ENCODE assay signal across 25 mouse cellular contexts in genomic region chr7:65105566-65105965, GRCm38 (mm10). TPM values are rescaled to one million over a fixed set of nuclear protein-coding genes. Genes with fewer than 3 reads are reported as not detected.
DNase-seq lines count a peak whose midpoint lies in the region; ATAC-seq lines count a peak whose summit lies in the region.
"Had no signal": no experiment of that assay in that cellular context is flagged by ENCODE, and none has a peak within 500 bp of the region (broad histone marks: within the 10 kb centered on the region; RNA-seq: fewer than 3 reads in every experiment).

No protein-coding gene starts in this region.

- H3K9ac ChIP-seq in hindbrain, embryonic 16.5 days (ENCODE audit: low read depth, low read length): no peak overlapping the region
- H3K9ac ChIP-seq: heart, embryonic 12.5 days; limb, embryonic 13.5 days; liver, embryonic 12.5 days had no signal

- 91% methylated on average over 3 of the region's 3 CpGs for WGBS in hindbrain, embryonic 16.5 days
- 91% methylated on average over 3 of the region's 3 CpGs for WGBS in hindbrain, embryonic 10.5 days

- H3K27ac ChIP-seq in hindbrain, embryonic 16.5 days (ENCODE audit: low read depth, low read length): no peak overlapping the region
- no peak overlapping the region for H3K27ac ChIP-seq in hindbrain, embryonic 10.5 days
- H3K27ac ChIP-seq: forebrain, embryonic 10.5 days; liver, embryonic 12.5 days had no signal

- H3K4me3 ChIP-seq in hindbrain, embryonic 16.5 days (ENCODE audit: low read length): no peak overlapping the region
- H3K4me3 ChIP-seq in hindbrain, embryonic 10.5 days: no peak overlapping the region
- H3K4me3 ChIP-seq: forebrain, embryonic 10.5 days; heart, embryonic 12.5 days; limb, embryonic 13.5 days; liver, embryonic 12.5 days had no signal

- no peaks in the 10 kb centered on the region for H3K9me3 ChIP-seq in hindbrain, embryonic 16.5 days (ENCODE audit: control insufficient read depth, low read length)
- no peaks in the 10 kb centered on the region for H3K9me3 ChIP-seq in hindbrain, embryonic 10.5 days
- H3K9me3 ChIP-seq: heart, embryonic 12.5 days; limb, embryonic 13.5 days; liver, embryonic 12.5 days had no signal

- H3K4me1 ChIP-seq in hindbrain, embryonic 16.5 days (ENCODE audit: control insufficient read depth, insufficient read depth, low read depth, low read length): peaks cover 4% of the 10 kb centered on the region; the same call in 1 of the 2 replicates
- H3K4me1 ChIP-seq in hindbrain, embryonic 10.5 days (replicated peaks): no peaks in the 10 kb centered on the region
- H3K4me1 ChIP-seq: forebrain, embryonic 10.5 days; liver, embryonic 12.5 days had no signal

- no peak for DNase-seq in hindbrain, embryonic 10.5 days (ENCODE audit: low spot score)
- DNase-seq in brain, adult 2 months (ENCODE audit: low read depth, low spot score): peak; percentile 31
- DNase-seq in cerebellum, adult 11-12 months: peak; percentile 19
- peak; percentile 53 to 55 for DNase-seq in cerebellum, postnatal 10 days
- DNase-seq in gastrocnemius, postnatal 14 days: no peak
- no peak for DNase-seq in adrenal gland, adult 18-20 months (ENCODE audit: low spot score in 2 of 2)
- DNase-seq: adrenal gland, adult 2 months; B cell, adult 2 months; gastrocnemius, postnatal 25 days; heart, adult 18-20 months; heart, postnatal 10 days; kidney, adult 2 months; kidney, postnatal 10 days; lung, adult 2 months; thymus, postnatal 14 days had no signal

- no peaks in the 10 kb centered on the region for H3K27me3 ChIP-seq in hindbrain, embryonic 16.5 days (replicated peaks; ENCODE audit: control insufficient read depth, insufficient read depth, low read length)
- H3K27me3 ChIP-seq in hindbrain, embryonic 10.5 days (ENCODE audit: insufficient read depth, poor library complexity, severe bottlenecking): no peaks in the 10 kb centered on the region
- H3K27me3 ChIP-seq: heart, embryonic 12.5 days; limb, embryonic 13.5 days; liver, embryonic 12.5 days; Patski had no signal

- intact Hi-C loops in gastrocnemius, postnatal 14 days (cut with DNase I; ENCODE audit: low total_unique reads): no loop called here

- H3K36me3 ChIP-seq in hindbrain, embryonic 16.5 days (ENCODE audit: control insufficient read depth, insufficient read depth, low read length): no peaks in the 10 kb centered on the region
- H3K36me3 ChIP-seq in hindbrain, embryonic 10.5 days: no peaks in the 10 kb centered on the region
- H3K36me3 ChIP-seq: forebrain, embryonic 10.5 days; G1E; heart, embryonic 12.5 days; limb, embryonic 13.5 days; liver, embryonic 12.5 days had no signal

- ATAC-seq in hindbrain, embryonic 16.5 days: 0 out of 2 replicates have a peak, but pooled peaks have one; percentile 43
- ATAC-seq: inflammation-experienced regulatory T-cells, adult 6 months; liver, embryonic 12.5 days; midbrain, embryonic 16.5 days; Patski had no signal

- H3K4me2 ChIP-seq in hindbrain, embryonic 16.5 days (ENCODE audit: low read length): no peak overlapping the region
- H3K4me2 ChIP-seq: heart, embryonic 12.5 days; limb, embryonic 13.5 days; liver, embryonic 12.5 days had no signal

RNA-seq across cellular contexts. Expression of gene Fam189a1, which starts 50.8 kb away (rescaled TPM):
- polyA plus RNA-seq in hindbrain, embryonic 16.5 days (2015; fragmentation: Nextera tagmentation; extraction: Ambion mirVana): 7.9 and 9.4 TPM in 2 replicates
- 1.3 and 2.4 TPM in 2 replicates for polyA plus RNA-seq in hindbrain, embryonic 10.5 days (2016; fragmentation: Nextera tagmentation; extraction: Ambion mirVana)
- total RNA-seq in gastrocnemius, postnatal 14 days (2021): under 1 TPM in 1 of 2 experiments, not detected in 1; 0.09 TPM
- under 1 TPM; 0.50 to 0.80 TPM for total RNA-seq in adrenal gland, adult 18-20 months (2021)
- total RNA-seq: CH12.LX; heart, adult 18-20 months; heart, postnatal 10 days had no signal
- polyA plus RNA-seq: G1E; liver, embryonic 12.5 days had no signal

Comparison
In these comparisons a context has a peak if more than half of its experiments do, and no peak if none do; other contexts are left out.
1. DNase-seq: peak in brain, adult 2 months (single experiment), cerebellum, adult 11-12 months (single experiment) and cerebellum, postnatal 10 days (2 of 2); none in hindbrain, embryonic 10.5 days (single experiment), gastrocnemius, postnatal 14 days (single experiment) and adrenal gland, adult 18-20 months (0 of 2).